Mouse (Mus musculus) thymus, postnatal 36 days (tissue): ENCODE data around the gene Ccdc149.

ENCODE experiments used
- DNase-seq, 2 experiments: peaks; one replicate each; pipeline ENCODE4 v3.0.0; 2022; ENCODE audit warnings: mixed read lengths in 2 of 2

Ccdc149 gene

GRCm38 (mm10) chr5:52438946-52439345 lies 32.4 kb downstream of the Ccdc149 start:
- DNase-seq = no peak

GRCm38 (mm10) chr5:52435533-52435932 lies 35.8 kb downstream of the Ccdc149 start:
- no peak for DNase-seq

GRCm38 (mm10) chr5:52431276-52431844 lies 40.0 kb downstream of the Ccdc149 start:
- DNase-seq = no peak

- no peak for DNase-seq
Observed at GRCm38 (mm10) chr5:52429731-52430480, 41.4 kb downstream of the Ccdc149 start.

GRCm38 (mm10) chr5:52428613-52429012 lies 42.7 kb downstream of the Ccdc149 start:
- DNase-seq = no peak

GRCm38 (mm10) chr5:52425819-52426218 lies 45.5 kb downstream of the Ccdc149 start:
- DNase-seq = no peak

GRCm38 (mm10) chr5:52423893-52424292 lies 47.4 kb downstream of the Ccdc149 start:
- no peak for DNase-seq

- DNase-seq = no peak
Observed at GRCm38 (mm10) chr5:52416485-52416884, 54.8 kb downstream of the Ccdc149 start.

GRCm38 (mm10) chr5:52415917-52416316 lies 55.4 kb downstream of the Ccdc149 start:
- DNase-seq = no peak

GRCm38 (mm10) chr5:52415193-52415592 lies 56.1 kb downstream of the Ccdc149 start:
- no peak for DNase-seq

- no peak for DNase-seq
Observed at GRCm38 (mm10) chr5:52411567-52411966, 59.8 kb downstream of the Ccdc149 start.

GRCm38 (mm10) chr5:52410197-52410596 lies 61.1 kb downstream of the Ccdc149 start:
- no peak for DNase-seq

GRCm38 (mm10) chr5:52408668-52409315 lies 62.5 kb downstream of the Ccdc149 start:
- no peak for DNase-seq

- no peak for DNase-seq
Observed at GRCm38 (mm10) chr5:52404373-52404772, 66.9 kb downstream of the Ccdc149 start.

GRCm38 (mm10) chr5:52393756-52394155 lies 77.6 kb downstream of the Ccdc149 start:
- DNase-seq = no peak

GRCm38 (mm10) chr5:52391471-52391870 lies 79.8 kb downstream of the Ccdc149 start:
- no peak for DNase-seq

- no peak for DNase-seq
Observed at GRCm38 (mm10) chr5:52390381-52390780, 80.9 kb downstream of the Ccdc149 start.

- no peak for DNase-seq
Observed at GRCm38 (mm10) chr5:52388092-52388749, 83.1 kb downstream of the Ccdc149 start.

GRCm38 (mm10) chr5:52386016-52386415 lies 85.3 kb downstream of the Ccdc149 start:
- DNase-seq = no peak

- no peak for DNase-seq
Observed at GRCm38 (mm10) chr5:52383748-52384147, 87.6 kb downstream of the Ccdc149 start.

GRCm38 (mm10) chr5:52382837-52383236 lies 88.5 kb downstream of the Ccdc149 start:
- no peak for DNase-seq

GRCm38 (mm10) chr5:52375847-52376246 lies 95.5 kb downstream of the Ccdc149 start:
- no peak for DNase-seq

- no peak for DNase-seq
Observed at GRCm38 (mm10) chr5:52370901-52371300, 100.4 kb downstream of the Ccdc149 start.
